Mouse (Mus musculus): ENCODE measurements around the gene Smurf1. TPM values are rescaled to one million over a fixed set of nuclear protein-coding genes. Genes with fewer than 3 reads are reported as not detected.

Gene Smurf1
- total RNA-seq, 2 experiments from 2014 or later, result 28.7 to 29.9 TPM

DNA sequence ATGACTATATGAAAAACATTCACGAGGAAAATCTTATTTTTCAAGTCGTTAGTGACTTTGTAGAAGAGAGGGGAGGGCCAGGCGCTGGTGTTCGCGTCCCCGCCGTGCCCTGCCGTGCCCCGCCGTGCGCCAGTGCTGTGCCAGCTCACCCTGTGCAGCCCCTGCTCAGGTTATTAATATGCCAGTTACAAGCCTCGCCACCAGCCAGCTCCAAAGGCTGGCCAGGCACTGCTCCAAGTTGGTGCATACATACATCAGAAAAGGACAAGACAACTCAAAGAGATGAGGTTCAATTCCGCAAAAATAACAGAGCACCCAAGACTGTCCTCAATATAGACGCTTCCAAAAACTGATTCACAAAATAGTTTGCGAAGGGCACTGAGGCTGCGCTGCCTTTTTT lies 51.7 kb downstream of the Smurf1 start:
- DNase-seq, result peak in 1 of 2 experiments; percentile 24

DNA sequence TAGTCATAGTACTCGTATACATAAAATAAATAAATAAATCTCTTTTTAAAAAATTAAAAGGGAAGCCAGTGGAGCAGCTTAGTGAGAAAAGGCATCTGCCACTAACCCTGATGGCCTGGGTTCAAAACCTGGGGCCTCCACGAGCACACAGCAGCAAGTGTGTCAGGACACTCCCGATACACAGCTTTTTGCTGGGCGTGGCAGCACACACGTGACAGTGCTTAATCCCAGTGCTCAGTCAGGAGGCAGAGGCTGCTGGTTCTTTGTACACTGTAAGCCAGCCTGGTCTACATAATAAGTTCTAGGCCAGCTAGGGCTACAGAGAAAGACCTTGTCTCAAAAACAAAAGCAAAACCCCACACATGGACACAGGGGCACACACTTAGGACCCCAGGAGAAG lies 52.3 kb downstream of the Smurf1 start:
- DNase-seq, result no peak

DNA sequence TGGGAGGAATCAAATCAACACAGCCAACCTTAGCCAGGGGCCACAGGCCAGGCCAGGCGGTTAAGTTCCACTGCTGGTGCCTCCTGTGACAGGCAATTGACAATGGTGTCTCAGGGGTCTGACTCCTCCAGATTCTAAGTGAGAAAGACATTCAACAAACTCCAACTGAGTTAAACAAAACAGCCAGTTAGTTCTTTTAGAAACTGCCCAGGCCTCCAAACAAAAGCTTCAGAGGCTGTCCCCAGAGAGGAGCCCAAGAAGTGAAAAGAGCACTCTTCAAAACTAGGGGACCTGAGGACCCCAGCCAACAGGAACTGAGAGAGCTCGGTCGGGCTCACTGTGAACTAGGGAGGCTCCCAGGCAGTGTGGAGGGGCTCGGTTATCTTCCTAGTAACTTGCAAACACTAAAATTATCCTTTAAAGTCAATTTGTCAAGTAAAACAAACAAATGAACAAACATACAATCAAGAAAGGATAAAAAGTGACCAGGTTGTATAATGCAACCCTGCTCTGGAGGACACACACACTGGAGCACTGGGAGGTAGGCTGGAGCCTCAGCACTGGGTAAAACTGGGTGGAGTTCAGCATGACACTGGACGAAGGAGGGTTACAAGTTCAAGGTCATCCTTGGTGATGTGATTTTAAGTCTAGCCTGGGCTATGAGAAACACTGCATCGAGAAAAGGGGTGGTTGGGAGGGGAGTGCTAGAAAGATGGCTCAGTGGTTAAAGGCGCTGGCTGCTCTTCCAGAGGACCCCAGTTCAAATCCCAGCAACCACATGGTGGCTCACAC lies 52.9 kb downstream of the Smurf1 start:
- DNase-seq, result no peak

DNA sequence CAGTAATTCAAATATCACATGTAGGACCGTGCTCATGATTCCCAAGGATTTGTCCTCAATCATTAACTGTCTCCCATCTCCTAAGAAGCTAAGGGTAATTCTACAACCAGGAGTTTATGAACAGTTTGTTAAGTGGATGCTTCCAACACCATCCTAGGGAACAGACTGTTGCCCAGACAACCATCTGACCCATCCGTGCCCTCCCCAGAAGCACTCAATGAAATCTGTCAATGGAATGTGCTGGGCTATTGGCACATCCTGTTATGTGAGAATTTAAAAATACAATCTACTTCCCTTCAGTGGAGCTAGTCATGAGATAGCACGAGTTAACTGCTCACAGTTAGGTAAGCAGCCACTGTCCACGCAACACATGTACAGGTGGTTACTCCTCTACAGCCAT lies 56.1 kb downstream of the Smurf1 start:
- DNase-seq, result no peak

DNA sequence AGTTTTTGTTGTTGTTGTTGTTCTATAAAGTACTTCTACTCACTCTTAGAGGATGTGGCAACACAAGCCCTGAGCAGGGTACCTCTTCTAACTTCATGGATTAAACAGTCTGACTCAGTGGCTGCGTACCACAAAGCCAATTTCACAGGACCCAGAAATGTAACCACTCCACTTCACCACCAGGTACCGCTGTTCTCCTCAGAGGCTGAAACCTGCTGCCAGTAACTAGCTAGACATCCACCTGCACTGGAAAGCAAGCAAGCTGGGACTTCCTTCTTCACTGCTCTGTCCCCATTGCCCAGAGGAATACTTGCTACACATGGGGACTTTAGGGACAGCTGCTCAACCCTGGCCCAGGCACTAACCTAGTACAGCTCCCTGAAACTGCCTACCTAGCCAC lies 58.1 kb downstream of the Smurf1 start:
- no peak for DNase-seq

DNA sequence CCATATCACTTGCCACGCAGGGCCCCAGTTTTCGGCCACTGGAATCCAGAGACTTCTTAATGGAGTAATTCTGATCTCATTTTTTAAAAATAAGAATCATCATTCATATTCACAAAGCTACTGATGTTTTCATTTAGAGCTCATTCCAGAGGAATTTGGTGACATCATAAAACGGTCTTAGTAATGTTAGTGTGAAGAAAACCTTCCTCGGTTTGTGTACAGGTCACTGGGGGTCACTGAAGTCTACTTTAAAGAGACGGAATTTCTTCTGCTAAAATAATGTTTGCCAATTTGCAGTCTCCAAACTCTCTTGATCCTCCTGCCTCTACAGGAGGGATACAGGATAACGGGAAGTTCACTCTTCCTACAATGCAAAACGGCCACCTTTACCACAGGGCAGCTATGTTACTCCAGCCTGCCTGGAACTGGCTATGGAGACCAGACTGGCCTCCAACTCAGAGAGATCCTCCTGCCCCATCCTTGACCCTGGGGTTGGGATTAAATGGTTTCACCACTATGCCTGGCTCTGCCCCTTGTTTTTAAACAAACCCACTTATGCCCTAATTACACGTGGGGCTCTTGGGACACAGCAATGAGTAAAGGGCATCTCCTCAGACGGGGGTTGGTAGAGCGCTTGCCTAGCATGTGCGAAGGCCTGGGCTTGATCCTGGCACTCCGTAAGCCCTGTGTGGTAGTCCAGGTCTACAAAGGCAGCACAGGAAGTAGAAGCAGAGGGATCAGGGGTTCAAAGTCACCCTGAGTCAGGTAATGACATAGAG lies 61.1 kb downstream of the Smurf1 start:
- no peak for DNase-seq

DNA sequence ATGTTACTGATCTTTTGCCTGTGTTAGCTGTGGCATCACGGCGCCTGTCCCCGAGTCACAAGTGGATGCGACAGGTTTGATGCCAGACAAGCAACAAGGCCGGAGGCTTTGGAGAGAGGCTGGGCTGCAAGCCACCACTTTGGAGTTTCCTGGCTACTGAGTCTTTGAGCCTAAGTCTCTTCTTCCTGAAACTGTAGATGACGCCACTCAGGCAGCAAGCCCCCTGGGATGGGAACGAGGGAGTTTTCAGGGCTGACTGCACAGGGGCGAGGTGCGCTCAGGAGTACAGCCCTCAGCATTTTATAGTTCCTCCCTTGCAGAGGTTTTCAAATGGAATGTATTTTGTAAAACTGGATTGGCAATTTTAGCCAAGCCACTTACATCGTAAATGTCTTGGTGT lies 63.9 kb downstream of the Smurf1 start:
- DNase-seq, result no peak

DNA sequence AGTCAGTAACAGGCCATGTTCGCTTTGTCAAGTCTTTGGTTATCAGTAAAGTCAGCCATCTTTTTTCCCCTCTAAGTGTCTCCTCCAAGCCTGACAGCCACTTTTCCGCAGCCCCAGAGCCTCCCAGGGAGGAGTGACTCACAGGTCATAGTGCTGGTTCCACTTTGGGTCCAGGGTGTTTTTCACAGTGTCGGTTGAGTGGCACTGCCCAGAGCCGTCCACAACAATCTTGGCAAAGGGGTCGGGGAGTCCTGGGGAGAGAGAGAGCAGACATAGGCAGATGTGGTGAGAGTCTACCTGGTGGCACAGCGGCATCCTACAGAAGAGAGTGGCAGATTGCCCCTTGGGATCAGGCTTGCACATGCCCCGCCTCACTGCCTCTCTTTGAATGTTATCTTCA lies 64.6 kb downstream of the Smurf1 start:
- no peak for DNase-seq

DNA sequence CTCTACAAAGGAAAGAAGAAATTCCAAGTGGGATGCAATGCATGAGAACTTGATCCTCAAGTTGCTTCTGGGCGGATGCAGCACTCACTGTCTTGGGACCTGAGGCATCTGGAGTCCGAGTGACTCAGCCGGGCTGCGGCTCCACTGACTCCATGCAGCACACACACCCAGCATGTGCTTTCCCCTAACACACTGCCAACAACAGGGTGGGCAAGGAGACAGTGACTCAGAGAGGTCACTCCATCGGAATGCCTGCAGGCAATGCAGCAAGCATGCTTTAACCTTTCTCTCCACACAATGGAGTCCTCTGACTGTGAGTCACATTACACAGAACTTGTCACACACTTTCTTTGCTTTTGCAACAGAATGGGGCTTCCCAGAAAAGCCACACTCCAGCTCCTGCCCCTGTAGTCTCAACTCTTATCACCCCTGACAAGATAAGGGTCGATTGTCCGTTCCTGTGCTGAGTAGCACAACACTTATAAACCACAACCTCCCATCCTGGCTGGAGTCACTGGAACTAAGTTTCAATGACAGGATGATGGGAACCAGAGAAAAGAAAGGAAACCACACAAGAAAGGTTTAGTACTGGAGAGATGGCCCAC lies 67.1 kb downstream of the Smurf1 start:
- DNase-seq, result no peak

DNA sequence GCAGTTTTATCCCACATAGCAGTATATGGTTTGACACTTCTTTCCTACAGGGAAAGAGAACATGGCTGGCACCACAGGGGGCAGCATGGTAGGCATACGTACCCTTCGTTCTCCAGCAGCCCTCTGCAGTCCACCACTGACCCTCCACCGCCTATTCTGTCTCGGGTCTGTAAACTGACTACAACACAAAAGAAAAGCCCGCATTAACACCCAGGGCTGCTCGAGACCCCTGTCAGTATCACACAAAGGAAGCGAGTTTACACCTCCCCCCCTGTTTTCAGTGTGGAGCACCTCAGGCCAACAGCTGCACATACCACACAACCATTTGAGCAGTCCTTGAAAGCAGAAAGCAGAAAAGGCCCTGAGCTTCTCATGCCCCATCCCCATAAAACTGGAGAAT lies 67.8 kb downstream of the Smurf1 start:
- no peak for DNase-seq

DNA sequence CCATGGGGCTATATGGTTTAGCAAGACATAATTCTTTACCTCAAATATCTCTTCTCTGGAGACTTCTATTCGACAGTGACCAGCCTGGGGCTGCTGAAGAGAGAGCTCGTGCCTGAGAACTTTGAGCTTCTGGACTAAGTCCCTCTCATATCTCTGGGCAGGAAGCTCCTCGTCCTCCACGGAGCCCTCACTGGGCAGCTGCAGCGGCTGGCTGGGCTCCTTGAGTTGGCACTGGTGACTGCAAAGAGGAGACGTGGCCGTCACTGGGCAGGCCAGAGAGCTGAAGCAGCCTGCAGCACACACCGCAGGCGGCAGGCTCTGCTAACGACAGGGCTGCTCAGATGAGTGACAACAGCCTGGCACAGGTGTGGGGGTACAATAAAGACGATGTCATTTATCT lies 74.4 kb downstream of the Smurf1 start:
- no peak for DNase-seq

DNA sequence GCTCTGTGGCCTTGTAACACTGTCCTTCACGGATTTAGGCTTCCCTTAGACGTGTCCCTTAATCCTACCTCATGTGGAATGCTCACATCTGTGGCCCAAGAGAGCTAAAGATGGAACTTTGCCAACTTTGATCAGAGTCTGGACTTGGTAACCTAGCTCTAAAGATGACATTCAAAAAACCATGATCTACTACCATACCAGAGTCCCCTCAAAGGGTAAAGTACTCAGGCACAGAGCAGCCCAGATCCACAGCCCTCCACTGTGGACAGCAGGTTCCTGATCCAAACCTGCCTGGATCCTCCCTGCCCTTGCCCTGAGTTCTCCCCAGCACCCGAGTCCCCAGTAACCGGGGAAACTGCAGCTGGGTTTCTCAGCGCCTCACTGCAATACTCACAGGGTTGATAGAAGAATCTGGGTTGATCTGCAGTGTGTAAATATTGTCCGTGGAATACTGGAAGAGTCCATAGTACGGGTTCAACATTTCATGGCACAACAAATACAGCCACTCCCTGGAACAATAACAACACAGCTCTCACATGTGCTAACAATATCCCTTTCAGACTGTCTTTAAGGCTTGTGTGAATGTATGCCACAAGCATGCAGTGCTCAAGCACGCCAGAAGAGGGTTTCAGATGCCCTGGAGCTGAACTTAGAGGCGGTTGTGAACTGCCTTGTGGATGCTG lies 79.5 kb downstream of the Smurf1 start:
- no peak for DNase-seq

DNA sequence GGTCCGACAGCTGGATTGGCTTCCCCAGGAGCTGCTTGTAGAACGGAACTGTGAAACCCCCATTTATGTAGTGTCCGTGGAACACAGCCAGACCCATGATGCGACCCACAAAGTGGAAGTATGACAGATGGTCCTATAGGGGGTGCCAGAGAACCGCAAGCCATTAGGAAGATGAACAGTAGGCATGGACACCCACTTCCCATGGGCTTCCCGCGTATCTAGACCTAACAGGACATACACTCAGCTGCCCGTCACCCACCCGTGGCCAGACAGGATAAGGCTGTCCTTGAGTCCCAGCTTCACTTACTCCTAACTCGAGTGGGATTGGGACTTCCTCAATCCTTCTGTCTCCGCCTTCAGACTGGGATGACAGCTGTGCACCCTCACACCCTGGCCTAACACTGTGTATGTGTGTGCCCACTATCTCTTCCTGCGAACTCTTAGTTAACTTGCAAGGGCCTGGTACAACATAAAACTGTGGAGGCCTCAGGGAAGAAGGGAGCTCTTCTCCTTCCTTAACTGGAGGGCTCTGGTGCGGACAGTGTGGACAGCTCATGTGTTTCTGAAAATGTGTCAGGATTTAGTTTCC lies 80.9 kb downstream of the Smurf1 start:
- peak in 1 of 2 experiments; percentile 35 for DNase-seq

DNA sequence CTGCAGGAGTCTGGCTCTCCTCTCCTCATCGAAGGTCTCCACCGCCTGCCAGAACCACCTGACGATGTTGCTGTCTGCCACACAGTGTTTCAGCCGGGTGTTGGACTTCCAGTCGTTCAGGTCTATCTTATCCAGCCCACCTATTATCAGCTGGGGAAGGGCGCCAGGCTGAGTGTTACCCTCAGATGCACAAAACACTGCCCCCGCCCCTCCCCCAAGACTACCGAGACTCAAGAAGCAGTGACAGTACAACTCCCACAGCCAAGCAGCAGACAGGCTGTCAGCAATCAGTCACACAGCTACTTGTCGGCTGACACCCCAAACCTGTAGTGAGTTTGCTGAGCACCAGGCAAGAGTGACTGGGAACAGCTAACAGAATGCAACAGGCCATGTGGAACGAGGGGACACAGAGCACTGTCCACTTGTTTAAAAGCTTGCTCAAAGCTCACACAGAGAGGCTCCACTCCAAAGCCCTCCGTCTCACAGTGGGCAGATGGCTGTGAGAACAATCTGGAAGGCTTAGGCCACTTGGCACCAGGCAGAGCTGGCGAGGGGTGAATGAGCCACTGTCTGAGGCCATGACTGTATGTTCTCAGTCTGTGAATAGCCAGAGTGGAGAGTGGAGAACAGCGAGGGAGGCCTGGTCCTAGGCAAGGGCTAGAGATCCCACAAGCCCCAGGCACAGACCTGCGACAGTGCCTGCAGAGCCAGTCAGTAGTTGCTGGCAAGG lies 83.8 kb downstream of the Smurf1 start:
- DNase-seq, result peak; percentile 47 to 58

DNA sequence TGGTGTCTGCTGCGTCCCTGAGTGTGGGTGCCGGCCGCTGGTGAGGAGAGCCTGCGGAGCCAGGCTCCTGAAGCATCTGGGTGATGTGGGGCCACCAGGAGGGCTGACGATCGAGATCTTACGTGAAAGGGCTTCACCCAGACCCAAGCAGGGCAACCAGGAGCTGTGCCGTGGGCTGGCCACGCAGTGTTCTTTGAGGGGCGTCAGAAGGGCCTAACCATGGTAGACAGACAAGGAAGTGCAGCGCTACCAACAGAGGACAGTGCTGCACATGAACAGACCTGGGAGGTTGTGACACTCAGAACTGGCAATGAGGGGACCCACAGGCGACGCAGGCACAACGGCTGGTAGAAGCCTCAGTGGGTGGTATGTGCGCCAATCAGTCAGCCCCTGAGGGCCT lies 88.6 kb downstream of the Smurf1 start:
- no peak for DNase-seq

DNA sequence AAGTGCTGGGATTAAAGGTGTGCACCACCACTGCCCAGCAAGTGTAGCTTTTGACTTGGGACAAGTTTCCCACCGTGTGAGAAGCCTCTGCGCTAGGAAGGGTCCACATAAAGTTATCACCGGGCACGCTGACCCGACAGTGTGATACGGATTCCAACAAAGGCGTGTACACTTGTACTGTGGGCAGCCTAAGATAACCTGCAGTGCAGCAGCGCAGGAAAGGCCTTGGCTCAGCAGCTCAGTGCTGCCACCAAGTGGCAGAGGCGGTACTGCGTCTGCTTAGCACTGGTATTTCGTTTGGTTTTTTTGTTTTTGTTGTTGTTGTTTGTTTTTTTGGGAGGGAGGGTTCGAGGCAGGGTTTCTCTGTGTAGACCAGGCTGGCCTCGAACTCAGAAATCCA lies 89.8 kb downstream of the Smurf1 start:
- peak; percentile 62 for DNase-seq

DNA sequence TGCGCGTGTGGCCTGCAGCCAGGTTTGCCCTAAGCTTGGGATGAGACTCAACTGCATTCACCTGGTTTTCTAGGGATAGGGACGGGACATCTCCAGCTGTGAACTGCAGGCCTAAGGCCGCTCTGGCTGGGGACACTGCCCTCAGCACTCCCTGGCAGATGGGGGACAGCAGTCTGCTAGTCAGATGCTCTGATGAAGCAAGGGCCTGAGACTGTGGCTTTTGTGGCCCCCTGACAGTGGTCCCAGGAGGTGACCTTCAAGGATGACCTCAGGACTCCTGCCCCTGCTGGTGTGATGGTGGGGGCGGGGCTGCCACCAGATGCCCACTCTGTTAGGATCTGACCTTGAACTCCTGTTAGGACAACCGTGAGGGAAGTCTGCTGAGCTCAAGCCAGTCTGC lies 90.4 kb downstream of the Smurf1 start:
- no peak for DNase-seq

DNA sequence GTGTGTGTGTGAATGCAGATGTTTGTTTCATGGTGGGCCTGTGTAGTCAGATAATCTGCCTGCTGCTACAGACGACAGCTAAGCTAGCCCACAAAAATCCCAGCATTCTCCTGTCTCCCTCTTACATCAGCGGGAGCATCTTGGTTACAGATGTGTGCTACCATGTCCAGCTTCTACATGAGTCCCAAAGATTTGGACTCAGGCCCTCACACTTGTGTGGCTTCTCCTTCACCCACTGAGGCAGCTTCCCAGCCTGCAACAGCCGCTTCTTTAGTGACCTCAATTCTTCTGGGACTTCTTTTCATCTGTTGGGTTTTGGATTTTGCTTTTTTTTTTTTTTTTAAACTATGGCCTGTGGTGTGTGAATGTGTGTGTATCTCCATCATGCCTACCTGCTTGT lies 92.8 kb downstream of the Smurf1 start:
- no peak for DNase-seq

DNA sequence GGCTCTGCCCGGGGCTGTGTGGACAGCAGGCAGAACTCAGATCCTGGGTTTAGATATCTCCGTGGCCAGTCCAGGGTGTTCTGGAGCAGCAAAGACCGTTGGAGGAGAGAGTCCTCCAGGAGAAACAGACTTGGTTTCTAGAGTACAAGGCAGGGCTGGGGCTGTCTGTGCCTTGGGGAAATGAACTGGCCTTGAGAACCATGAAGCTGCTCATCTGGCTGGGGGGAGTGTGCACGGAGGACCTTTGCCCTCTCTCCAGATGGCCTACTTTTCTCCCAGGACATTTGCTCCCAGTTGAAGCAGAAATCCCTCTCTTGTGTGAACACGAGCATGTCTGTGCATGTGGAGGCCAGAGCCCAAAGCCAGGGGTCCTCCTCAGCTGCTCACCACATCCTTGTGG lies 93.3 kb downstream of the Smurf1 start:
- DNase-seq, result no peak

DNA sequence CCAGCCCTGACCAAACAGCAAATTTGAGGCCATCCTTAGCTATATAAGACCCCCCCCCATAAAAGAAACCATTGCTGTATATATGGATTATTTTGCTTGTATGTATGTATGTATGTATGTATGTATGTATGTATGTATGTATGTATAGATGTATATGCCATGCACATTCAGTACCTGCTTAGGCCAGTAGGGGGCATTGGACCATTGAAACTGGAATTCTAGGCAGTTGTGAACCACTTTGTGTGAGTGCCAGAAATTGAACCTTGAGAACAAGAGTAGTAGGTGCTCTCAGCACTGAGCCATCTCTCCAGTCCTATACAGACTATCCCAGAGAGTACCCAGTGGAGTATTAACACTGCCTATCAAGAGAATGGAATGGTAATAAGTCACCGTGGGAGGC lies 93.9 kb downstream of the Smurf1 start:
- no peak for DNase-seq

DNA sequence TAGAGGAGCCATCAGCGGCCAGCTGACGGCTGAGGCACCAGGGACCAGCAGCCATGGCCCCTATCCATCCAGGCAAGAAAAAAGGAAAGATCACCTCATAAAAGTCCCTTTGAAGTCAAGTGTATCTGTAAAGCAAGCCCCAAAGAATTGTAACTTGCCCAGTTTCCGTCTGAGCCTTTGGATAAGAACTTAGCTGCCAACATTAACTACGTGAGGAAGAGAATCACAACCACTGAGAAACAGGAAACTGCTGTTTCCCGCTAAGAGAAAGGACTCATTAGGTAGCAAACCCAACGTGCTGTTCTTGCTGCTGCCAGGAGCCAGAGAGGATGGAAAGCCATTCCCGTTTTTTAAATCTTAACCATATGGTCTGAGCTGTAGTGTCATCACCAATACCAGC lies 94.9 kb downstream of the Smurf1 start:
- no peak for DNase-seq

DNA sequence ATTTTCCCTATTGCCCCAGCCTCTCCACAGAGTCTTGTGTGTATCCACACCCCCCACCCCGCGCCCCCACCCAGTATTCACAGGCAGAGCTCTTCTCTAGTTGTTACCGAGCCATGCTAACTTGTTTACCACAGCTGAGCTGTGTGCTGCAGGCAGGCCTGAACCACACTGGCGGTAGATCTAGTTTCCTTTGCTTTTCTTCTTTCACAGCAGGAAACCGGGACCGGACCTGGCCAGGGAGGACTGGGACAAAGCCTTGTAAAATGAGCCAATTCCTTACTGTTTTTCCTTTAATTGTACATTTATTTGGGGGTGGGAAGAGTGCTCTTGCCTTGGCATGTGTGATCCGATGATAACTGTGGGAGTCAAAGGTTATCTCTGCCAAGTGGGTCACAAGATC lies 96.2 kb downstream of the Smurf1 start:
- DNase-seq, result no peak

All from layer of hippocampus, postnatal 36 days (tissue).